Mouse (Mus musculus): ENCODE data around the gene Kcnk3. TPM values are rescaled to one million over a fixed set of nuclear protein-coding genes. Genes with fewer than 3 reads are reported as not detected.

Gene Kcnk3
- polyA plus RNA-seq, 1 experiment from 2014 or later = 0.12 TPM

DNA sequence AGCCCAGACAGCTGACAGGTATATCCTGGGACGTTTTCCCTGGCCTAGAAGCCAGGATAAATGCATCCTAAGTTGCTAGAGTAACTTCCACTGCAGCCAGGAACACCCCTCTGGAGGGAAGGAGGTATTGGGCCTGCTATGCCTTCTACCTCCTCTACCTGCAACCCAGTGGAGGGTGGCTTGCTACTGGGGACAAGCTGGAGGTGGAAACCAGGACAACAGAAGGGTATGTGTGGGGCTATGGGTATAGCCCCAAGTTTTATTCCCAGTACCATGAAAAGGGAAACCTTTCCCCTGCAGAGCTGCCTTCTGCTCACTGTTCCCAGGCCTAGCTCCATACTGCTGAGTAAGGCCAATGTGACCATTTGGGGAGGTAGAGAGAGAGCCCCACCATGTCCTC lies 36.3 kb downstream of the Kcnk3 start:
- no peak overlapping the region for H3K27ac ChIP-seq (replicated peaks; ENCODE audit: low read depth, low read length)
- no peaks in the 10 kb centered on the region for H3K36me3 ChIP-seq (ENCODE audit: control insufficient read depth, insufficient read depth, low read length)
- H3K4me3 ChIP-seq (ENCODE audit: low read depth, low read length) = no peak overlapping the region
- peaks cover 13% of the 10 kb centered on the region for H3K4me1 ChIP-seq (ENCODE audit: control insufficient read depth, insufficient read depth, low read length)
- WGBS = 45% methylated on average over 1 of the region's 1 CpGs
- H3K27me3 ChIP-seq (ENCODE audit: control insufficient read depth, insufficient read depth, low read length) = peaks cover 23% of the 10 kb centered on the region
- H3K4me2 ChIP-seq (ENCODE audit: low read depth, severe bottlenecking) = no peak overlapping the region
- DNase-seq (ENCODE audit: low spot score) (no peak), ATAC-seq (ENCODE audit: insufficient number of reproducible peaks, low FRiP score, low TSS enrichment, low read depth) (no peak)
- H3K9me3 ChIP-seq (ENCODE audit: control insufficient read depth, low read length) = no peaks in the 10 kb centered on the region
- no peak overlapping the region for H3K9ac ChIP-seq (ENCODE audit: low read length)

DNA sequence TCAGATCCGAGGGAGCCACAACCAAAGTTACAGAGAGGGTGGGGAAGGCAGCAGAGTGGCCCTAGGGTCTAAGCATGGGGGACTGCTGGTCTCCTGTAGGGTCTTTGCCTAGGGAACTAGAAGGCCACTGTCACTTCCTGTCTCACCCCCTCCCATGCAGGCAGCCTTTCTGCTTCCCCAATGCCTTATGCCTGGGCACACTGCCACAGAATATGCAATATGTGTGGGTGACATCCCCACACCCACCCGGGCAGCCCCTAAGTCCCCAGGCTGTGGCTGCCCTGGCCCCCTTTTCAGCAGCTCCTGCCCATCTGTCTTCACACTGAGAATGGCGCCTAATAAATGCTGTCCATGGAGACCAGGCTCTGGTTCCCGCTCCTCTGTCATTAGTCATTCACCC lies 36.9 kb downstream of the Kcnk3 start:
- Histone ChIP-seq H3K4me2 (ENCODE audit: low read depth, severe bottlenecking) (no peak overlapping the region), H3K27me3 (ENCODE audit: control insufficient read depth, insufficient read depth, low read length) (peaks cover 23% of the 10 kb centered on the region), H3K4me1 (ENCODE audit: control insufficient read depth, insufficient read depth, low read length) (peaks cover 13% of the 10 kb centered on the region), H3K36me3 (ENCODE audit: control insufficient read depth, insufficient read depth, low read length) (no peaks in the 10 kb centered on the region), H3K9me3 (ENCODE audit: control insufficient read depth, low read length) (no peaks in the 10 kb centered on the region), H3K9ac (ENCODE audit: low read length) (no peak overlapping the region), H3K27ac (replicated peaks; ENCODE audit: low read depth, low read length) (no peak overlapping the region), H3K4me3 (ENCODE audit: low read depth, low read length) (no peak overlapping the region)
- WGBS = 36% methylated on average over 4 of the region's 4 CpGs
- ATAC-seq (ENCODE audit: insufficient number of reproducible peaks, low FRiP score, low TSS enrichment, low read depth) (no peak), DNase-seq (ENCODE audit: low spot score) (no peak)

- no peak overlapping the region for H3K4me3 ChIP-seq (ENCODE audit: low read depth, low read length)
- H3K27ac ChIP-seq (replicated peaks; ENCODE audit: low read depth, low read length) = no peak overlapping the region
- no peak overlapping the region for H3K4me2 ChIP-seq (ENCODE audit: low read depth, severe bottlenecking)
- no peaks in the 10 kb centered on the region for H3K9me3 ChIP-seq (ENCODE audit: control insufficient read depth, low read length)
- no peak for ATAC-seq (ENCODE audit: insufficient number of reproducible peaks, low FRiP score, low TSS enrichment, low read depth)
- no peak for DNase-seq (ENCODE audit: low spot score)
- no peak overlapping the region for H3K9ac ChIP-seq (ENCODE audit: low read length)
- 62% methylated on average over 3 of the region's 3 CpGs for WGBS
- no peaks in the 10 kb centered on the region for H3K36me3 ChIP-seq (ENCODE audit: control insufficient read depth, insufficient read depth, low read length)
- peaks cover 13% of the 10 kb centered on the region for H3K4me1 ChIP-seq (ENCODE audit: control insufficient read depth, insufficient read depth, low read length)
- peaks cover 23% of the 10 kb centered on the region for H3K27me3 ChIP-seq (ENCODE audit: control insufficient read depth, insufficient read depth, low read length)
These were observed 37.4 kb downstream of the Kcnk3 start for GRCm38 (mm10) chr5:30625379-30625778.

DNA sequence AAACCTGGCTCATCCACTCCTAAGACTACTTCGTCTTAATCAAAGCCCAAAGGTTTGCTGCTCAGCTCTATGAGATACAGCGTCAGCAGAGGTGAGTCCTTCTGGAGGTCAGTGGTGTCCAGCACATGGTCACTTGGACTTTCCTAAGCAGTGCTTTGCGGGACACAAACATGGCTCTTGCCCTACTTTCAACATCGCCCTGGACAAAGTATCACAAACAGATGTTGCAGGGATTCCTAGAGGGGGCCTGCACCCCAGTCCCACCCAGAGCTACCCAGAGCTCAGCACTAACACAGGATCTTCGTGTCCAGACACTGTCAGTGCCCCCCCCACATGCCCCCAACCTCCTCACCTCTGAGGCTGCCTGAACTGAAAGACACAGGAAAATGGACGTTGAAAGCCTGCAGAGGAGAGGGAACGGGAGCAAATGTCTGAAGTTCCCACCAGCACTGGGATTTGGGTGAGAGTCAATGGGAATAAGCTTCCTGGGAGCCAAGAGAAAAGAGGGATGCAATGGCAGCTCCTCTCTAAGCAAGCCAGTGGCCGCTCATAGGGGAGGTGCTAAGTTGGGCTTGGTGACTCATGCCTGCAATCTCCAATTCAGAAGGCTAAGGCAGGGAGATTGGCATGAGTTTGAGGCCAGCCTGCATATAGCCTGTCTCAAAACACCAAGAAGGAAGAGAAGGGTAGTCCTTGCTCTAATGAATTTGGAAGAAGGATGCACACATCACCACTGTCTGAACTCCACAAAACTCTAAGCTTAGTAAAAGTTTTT lies 38.5 kb downstream of the Kcnk3 start:
- Histone ChIP-seq H3K9ac (ENCODE audit: low read length) (no peak overlapping the region), H3K27me3 (ENCODE audit: control insufficient read depth, insufficient read depth, low read length) (peaks cover 15% of the 10 kb centered on the region), H3K4me2 (ENCODE audit: low read depth, severe bottlenecking) (no peak overlapping the region), H3K4me3 (ENCODE audit: low read depth, low read length) (no peak overlapping the region), H3K9me3 (ENCODE audit: control insufficient read depth, low read length) (no peaks in the 10 kb centered on the region), H3K27ac (replicated peaks; ENCODE audit: low read depth, low read length) (no peak overlapping the region), H3K36me3 (ENCODE audit: control insufficient read depth, insufficient read depth, low read length) (no peaks in the 10 kb centered on the region), H3K4me1 (ENCODE audit: control insufficient read depth, insufficient read depth, low read length) (peaks cover 13% of the 10 kb centered on the region)
- ATAC-seq (ENCODE audit: insufficient number of reproducible peaks, low FRiP score, low TSS enrichment, low read depth) = no peak
- DNase-seq (ENCODE audit: low spot score) = no peak
- 77% methylated on average over 8 of the region's 8 CpGs for WGBS

- Histone ChIP-seq H3K4me2 (ENCODE audit: low read depth, severe bottlenecking) (no peak overlapping the region), H3K27me3 (ENCODE audit: control insufficient read depth, insufficient read depth, low read length) (no peaks in the 10 kb centered on the region), H3K36me3 (ENCODE audit: control insufficient read depth, insufficient read depth, low read length) (no peaks in the 10 kb centered on the region), H3K27ac (replicated peaks; ENCODE audit: low read depth, low read length) (no peak overlapping the region), H3K9ac (ENCODE audit: low read length) (no peak overlapping the region), H3K4me1 (ENCODE audit: control insufficient read depth, insufficient read depth, low read length) (no peaks in the 10 kb centered on the region), H3K4me3 (ENCODE audit: low read depth, low read length) (no peak overlapping the region), H3K9me3 (ENCODE audit: control insufficient read depth, low read length) (no peaks in the 10 kb centered on the region)
- DNase-seq (ENCODE audit: low spot score) (no peak), ATAC-seq (ENCODE audit: insufficient number of reproducible peaks, low FRiP score, low TSS enrichment, low read depth) (no peak)
- 90% methylated on average over 3 of the region's 3 CpGs for WGBS
These were observed 40.5 kb downstream of the Kcnk3 start for GRCm38 (mm10) chr5:30628511-30628910.

- Histone ChIP-seq H3K27me3 (ENCODE audit: control insufficient read depth, insufficient read depth, low read length) (no peaks in the 10 kb centered on the region), H3K9ac (ENCODE audit: low read length) (no peak overlapping the region), H3K4me3 (ENCODE audit: low read depth, low read length) (no peak overlapping the region), H3K27ac (replicated peaks; ENCODE audit: low read depth, low read length) (no peak overlapping the region), H3K4me2 (ENCODE audit: low read depth, severe bottlenecking) (no peak overlapping the region), H3K9me3 (ENCODE audit: control insufficient read depth, low read length) (no peaks in the 10 kb centered on the region), H3K4me1 (ENCODE audit: control insufficient read depth, insufficient read depth, low read length) (no peaks in the 10 kb centered on the region), H3K36me3 (ENCODE audit: control insufficient read depth, insufficient read depth, low read length) (no peaks in the 10 kb centered on the region)
- DNase-seq (ENCODE audit: low spot score) (no peak), ATAC-seq (ENCODE audit: insufficient number of reproducible peaks, low FRiP score, low TSS enrichment, low read depth) (no peak)
- WGBS = 75% methylated on average over 6 of the region's 6 CpGs
These were observed 42.4 kb downstream of the Kcnk3 start for GRCm38 (mm10) chr5:30630401-30630800.

GRCm38 (mm10) chr5:30632134-30632533 lies 44.2 kb downstream of the Kcnk3 start:
- H3K9ac ChIP-seq (ENCODE audit: low read length) = no peak overlapping the region
- no peak overlapping the region for H3K4me2 ChIP-seq (ENCODE audit: low read depth, severe bottlenecking)
- ATAC-seq (ENCODE audit: insufficient number of reproducible peaks, low FRiP score, low TSS enrichment, low read depth) (no peak), DNase-seq (ENCODE audit: low spot score) (no peak)
- H3K4me3 ChIP-seq (ENCODE audit: low read depth, low read length) = no peak overlapping the region
- H3K27me3 ChIP-seq (ENCODE audit: control insufficient read depth, insufficient read depth, low read length) = no peaks in the 10 kb centered on the region
- no peaks in the 10 kb centered on the region for H3K4me1 ChIP-seq (ENCODE audit: control insufficient read depth, insufficient read depth, low read length)
- no peaks in the 10 kb centered on the region for H3K9me3 ChIP-seq (ENCODE audit: control insufficient read depth, low read length)
- no peaks in the 10 kb centered on the region for H3K36me3 ChIP-seq (ENCODE audit: control insufficient read depth, insufficient read depth, low read length)
- 55% methylated on average over 1 of the region's 1 CpGs for WGBS
- no peak overlapping the region for H3K27ac ChIP-seq (replicated peaks; ENCODE audit: low read depth, low read length)

GRCm38 (mm10) chr5:30636994-30637393 lies 49.0 kb downstream of the Kcnk3 start:
- H3K4me3 ChIP-seq (ENCODE audit: low read depth, low read length) = no peak overlapping the region
- ATAC-seq (ENCODE audit: insufficient number of reproducible peaks, low FRiP score, low TSS enrichment, low read depth) (no peak), DNase-seq (ENCODE audit: low spot score) (no peak)
- WGBS = 55% methylated on average over 7 of the region's 7 CpGs
- H3K9ac ChIP-seq (ENCODE audit: low read length) = no peak overlapping the region
- no peaks in the 10 kb centered on the region for H3K27me3 ChIP-seq (ENCODE audit: control insufficient read depth, insufficient read depth, low read length)
- no peaks in the 10 kb centered on the region for H3K36me3 ChIP-seq (ENCODE audit: control insufficient read depth, insufficient read depth, low read length)
- H3K9me3 ChIP-seq (ENCODE audit: control insufficient read depth, low read length) = no peaks in the 10 kb centered on the region
- no peak overlapping the region for H3K27ac ChIP-seq (replicated peaks; ENCODE audit: low read depth, low read length)
- no peak overlapping the region for H3K4me2 ChIP-seq (ENCODE audit: low read depth, severe bottlenecking)
- no peaks in the 10 kb centered on the region for H3K4me1 ChIP-seq (ENCODE audit: control insufficient read depth, insufficient read depth, low read length)

DNA sequence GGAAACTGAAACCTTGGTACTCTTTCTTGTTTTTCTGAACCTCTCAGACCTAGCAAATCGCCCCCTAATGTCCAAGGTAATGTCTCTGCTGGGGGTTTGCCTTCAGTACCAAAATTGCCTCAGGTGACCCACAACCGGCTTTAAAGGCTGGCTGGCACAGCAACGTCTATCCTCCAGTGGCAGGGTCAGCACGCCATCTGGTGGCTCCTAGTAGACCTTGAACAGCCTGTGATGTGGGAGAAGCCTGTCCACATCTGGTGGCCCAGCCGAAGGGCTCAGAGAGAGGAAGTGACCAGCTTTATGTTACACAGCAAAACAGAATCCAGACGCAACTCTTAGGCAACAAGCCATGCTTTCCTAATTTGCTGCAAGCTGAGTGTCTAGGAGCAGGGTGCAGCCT lies 50.1 kb downstream of the Kcnk3 start:
- Histone ChIP-seq H3K9me3 (ENCODE audit: control insufficient read depth, low read length) (no peaks in the 10 kb centered on the region), H3K4me1 (ENCODE audit: control insufficient read depth, insufficient read depth, low read length) (no peaks in the 10 kb centered on the region), H3K4me2 (ENCODE audit: low read depth, severe bottlenecking) (no peak overlapping the region), H3K27me3 (ENCODE audit: control insufficient read depth, insufficient read depth, low read length) (no peaks in the 10 kb centered on the region), H3K9ac (ENCODE audit: low read length) (no peak overlapping the region), H3K4me3 (ENCODE audit: low read depth, low read length) (no peak overlapping the region), H3K36me3 (ENCODE audit: control insufficient read depth, insufficient read depth, low read length) (no peaks in the 10 kb centered on the region), H3K27ac (replicated peaks; ENCODE audit: low read depth, low read length) (no peak overlapping the region)
- WGBS = 2% methylated on average over 6 of the region's 6 CpGs
- no peak for ATAC-seq (ENCODE audit: insufficient number of reproducible peaks, low FRiP score, low TSS enrichment, low read depth)
- DNase-seq (ENCODE audit: low spot score) = peak; percentile 87
